Mouse (Mus musculus) thymus, postnatal 14 days (tissue): ENCODE measurements around the gene Vmn1r26.
"Not testable (repeated sequence)": the region's sequence is repeated elsewhere in the genome, so short reads cannot be mapped to it uniquely, and the experiment has no call there.

Experiments used
- DNase-seq: peaks from one replicate; pipeline ENCODE4 v3.0.0; 2021

Gene Vmn1r26

GRCm38 (mm10) chr6:58015059-58015458, at the start of gene Vmn1r26:
Gene Vmn1r26 (minus strand): TSS chr6:58015159.
- no peak for DNase-seq

- no peak for DNase-seq
Measured at GRCm38 (mm10) chr6:58044025-58044424, 29.1 kb upstream of the Vmn1r26 start.

- DNase-seq: peak; percentile 2
Measured at GRCm38 (mm10) chr6:58017478-58017877, 2.5 kb upstream of the Vmn1r26 start.

GRCm38 (mm10) chr6:57980710-57981109, 34.2 kb downstream of the Vmn1r26 start, which contains the start of gene Vmn1r25:
Gene Vmn1r25 (minus strand): TSS chr6:57980810.
- DNase-seq: no peak

- not testable (repeated sequence) for DNase-seq
Measured at GRCm38 (mm10) chr6:57961403-57961802, 53.6 kb downstream of the Vmn1r26 start, which contains the start of gene Vmn1r24. Gene Vmn1r24 (minus strand): TSS chr6:57961503.
